Mouse (Mus musculus): ENCODE results near the gene Gli1. TPM values are rescaled to one million over a fixed set of nuclear protein-coding genes. Genes with fewer than 3 reads are reported as not detected.

Gene Gli1
- polyA plus RNA-seq, 1 experiment, result not detected

DNA sequence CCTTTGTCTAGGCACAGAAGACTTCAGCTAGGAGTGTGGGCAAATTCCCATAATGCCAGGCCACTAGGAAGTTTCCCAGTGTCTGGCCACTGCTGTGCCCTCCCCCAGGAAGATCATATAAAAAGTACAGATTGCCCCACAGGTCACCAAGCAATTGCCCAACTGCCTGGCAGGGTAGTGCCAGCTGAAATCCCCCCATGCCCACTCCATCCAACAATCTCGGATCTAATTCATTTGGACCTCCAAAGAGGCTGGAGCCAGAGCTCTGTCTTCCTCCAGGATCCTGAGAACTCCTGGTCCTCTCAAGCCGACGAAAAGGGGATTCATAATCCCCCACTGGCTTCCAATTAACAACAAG, 53.9 kb downstream of the Gli1 start:
- WGBS, result 0% methylated on average over 3 of the region's 3 CpGs
- peaks cover 46% of the 10 kb centered on the region for H3K4me1 ChIP-seq (ENCODE audit: control insufficient read depth, insufficient read depth, low read length)
- peak overlapping the region; percentile 52; the same call in 1 of the 2 replicates for H3K27ac ChIP-seq (ENCODE audit: insufficient read depth, low read depth, low read length)
- peak overlapping the region; percentile 86 for H3K4me3 ChIP-seq (ENCODE audit: insufficient read depth, low read depth, low read length)
- TF ChIP-seq CTCF (IDR thresholded peaks at IDR 0.05; ENCODE audit: insufficient read depth, low read depth, low read length) (no peak), POLR2A (IDR thresholded peaks at IDR 0.05; ENCODE audit: insufficient read depth, low read depth, low read length) (no peak)

DNA sequence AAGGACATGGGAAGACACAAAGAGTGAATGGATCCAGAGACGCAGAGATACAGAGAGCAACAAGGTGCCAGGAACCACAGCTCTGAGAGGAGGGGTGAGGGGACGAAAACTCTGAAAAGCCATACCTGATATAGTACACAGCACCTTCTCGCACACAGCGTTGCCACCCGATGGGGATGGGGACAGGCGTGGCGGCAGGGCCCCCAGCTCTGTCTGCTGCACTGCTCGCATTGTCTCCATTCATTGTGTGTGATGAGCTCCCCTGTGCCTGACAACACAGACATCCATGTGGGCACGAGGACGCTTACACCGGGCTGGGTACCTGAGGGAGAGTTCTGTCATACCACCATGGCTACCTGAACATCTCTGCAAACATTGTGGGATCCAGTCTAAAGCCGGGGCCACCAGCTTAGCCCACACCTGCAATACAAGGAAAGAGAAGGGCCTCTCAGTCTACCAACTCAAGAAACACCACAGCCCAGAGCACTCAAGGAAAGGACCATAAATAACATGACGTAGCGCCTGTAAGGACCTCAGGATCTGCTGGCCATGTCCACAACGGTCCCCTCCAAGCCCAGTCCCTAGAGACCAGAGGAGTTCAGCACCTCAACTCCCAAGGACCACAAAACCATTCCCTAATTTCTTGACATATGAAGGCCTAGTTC, 54.4 kb downstream of the Gli1 start:
- Histone ChIP-seq H3K4me1 (ENCODE audit: control insufficient read depth, insufficient read depth, low read length) (peaks cover 46% of the 10 kb centered on the region), H3K4me3 (ENCODE audit: insufficient read depth, low read depth, low read length) (peak overlapping the region; percentile 86), H3K27ac (ENCODE audit: insufficient read depth, low read depth, low read length) (peak overlapping the region; percentile 40; the same call in 1 of the 2 replicates)
- WGBS, result 52% methylated on average over 15 of the region's 15 CpGs
- TF ChIP-seq CTCF (IDR thresholded peaks at IDR 0.05; ENCODE audit: insufficient read depth, low read depth, low read length) (no peak), POLR2A (IDR thresholded peaks at IDR 0.05; ENCODE audit: insufficient read depth, low read depth, low read length) (no peak)

DNA sequence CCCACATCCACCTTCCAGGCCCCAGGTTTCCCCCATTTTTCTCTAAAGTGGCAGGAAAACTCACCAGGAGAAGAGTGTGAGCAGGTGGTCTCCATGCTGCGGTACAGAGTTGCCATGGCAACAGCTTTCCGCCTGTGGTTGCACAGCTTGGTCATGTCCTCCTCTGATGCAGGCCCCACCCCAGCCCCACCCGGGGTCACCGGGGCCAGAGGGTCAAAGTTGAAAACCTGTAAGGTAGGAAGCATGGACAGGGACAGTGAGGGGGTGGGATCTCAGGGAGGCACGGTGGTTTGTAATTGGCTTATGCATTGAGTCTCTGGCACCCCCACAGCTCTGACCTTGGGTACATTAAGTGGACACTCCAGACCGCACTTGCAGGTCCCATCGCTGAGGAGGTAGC, 55.0 kb downstream of the Gli1 start:
- no peak overlapping the region for H3K27ac ChIP-seq (ENCODE audit: insufficient read depth, low read depth, low read length)
- TF ChIP-seq CTCF (IDR thresholded peaks at IDR 0.05; ENCODE audit: insufficient read depth, low read depth, low read length) (no peak), POLR2A (IDR thresholded peaks at IDR 0.05; ENCODE audit: insufficient read depth, low read depth, low read length) (no peak)
- peaks cover 46% of the 10 kb centered on the region for H3K4me1 ChIP-seq (ENCODE audit: control insufficient read depth, insufficient read depth, low read length)
- 0 out of 2 replicates have a peak overlapping the region, but pooled peaks have one; percentile 86 for H3K4me3 ChIP-seq (ENCODE audit: insufficient read depth, low read depth, low read length)
- 50% methylated on average over 7 of the region's 7 CpGs for WGBS

- Histone ChIP-seq H3K4me1 (ENCODE audit: control insufficient read depth, insufficient read depth, low read length) (peaks cover 43% of the 10 kb centered on the region), H3K4me3 (ENCODE audit: insufficient read depth, low read depth, low read length) (no peak overlapping the region), H3K27ac (ENCODE audit: insufficient read depth, low read depth, low read length) (no peak overlapping the region)
- 42% methylated on average over 7 of the region's 7 CpGs for WGBS
- TF ChIP-seq POLR2A (IDR thresholded peaks at IDR 0.05; ENCODE audit: insufficient read depth, low read depth, low read length), result no peak
- TF ChIP-seq CTCF (IDR thresholded peaks at IDR 0.05; ENCODE audit: insufficient read depth, low read depth, low read length), result no peak
These were observed 55.6 kb downstream of the Gli1 start for GRCm38 (mm10) chr10:127286194-127286593.

- peaks cover 43% of the 10 kb centered on the region for H3K4me1 ChIP-seq (ENCODE audit: control insufficient read depth, insufficient read depth, low read length)
- H3K4me3 ChIP-seq (ENCODE audit: insufficient read depth, low read depth, low read length), result no peak overlapping the region
- TF ChIP-seq POLR2A (IDR thresholded peaks at IDR 0.05; ENCODE audit: insufficient read depth, low read depth, low read length), result no peak
- WGBS, result 62% methylated on average over 13 of the region's 13 CpGs
- H3K27ac ChIP-seq (ENCODE audit: insufficient read depth, low read depth, low read length), result no peak overlapping the region
These were observed 56.1 kb downstream of the Gli1 start for GRCm38 (mm10) chr10:127285644-127286043.

GRCm38 (mm10) chr10:127284724-127285500, 56.9 kb downstream of the Gli1 start:
- TF ChIP-seq POLR2A (IDR thresholded peaks at IDR 0.05; ENCODE audit: insufficient read depth, low read depth, low read length) (no peak), CTCF (IDR thresholded peaks at IDR 0.05; ENCODE audit: insufficient read depth, low read depth, low read length) (no peak)
- peaks cover 43% of the 10 kb centered on the region for H3K4me1 ChIP-seq (ENCODE audit: control insufficient read depth, insufficient read depth, low read length)
- H3K4me3 ChIP-seq (ENCODE audit: insufficient read depth, low read depth, low read length), result no peak overlapping the region
- H3K27ac ChIP-seq (ENCODE audit: insufficient read depth, low read depth, low read length), result no peak overlapping the region
- 61% methylated on average over 11 of the region's 11 CpGs for WGBS

DNA sequence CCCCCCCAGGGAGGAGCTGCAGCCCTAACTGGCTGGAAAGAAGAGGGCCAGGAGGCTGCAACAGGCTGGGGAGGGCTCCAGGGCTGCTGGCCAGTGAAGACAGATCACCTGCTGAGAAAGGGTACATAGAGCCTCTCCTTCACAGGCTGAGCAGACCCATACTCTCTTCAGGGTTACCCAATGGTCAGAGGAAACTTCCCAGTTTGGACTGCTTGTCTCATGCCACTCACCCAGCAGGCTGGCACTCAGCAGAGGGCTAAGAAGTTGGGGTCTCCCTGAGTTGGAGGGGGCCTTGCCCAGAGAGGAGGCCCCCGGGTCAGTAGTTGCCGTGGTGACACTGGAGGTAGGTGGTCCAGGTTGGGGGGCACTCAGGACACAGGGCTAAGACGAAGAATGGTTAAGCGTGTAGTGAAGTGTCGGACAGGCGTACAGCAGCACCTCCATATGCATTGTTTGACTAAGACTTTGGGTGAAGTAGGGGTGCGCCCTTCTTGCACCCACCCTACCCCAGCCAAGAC, 57.6 kb downstream of the Gli1 start:
- TF ChIP-seq POLR2A (IDR thresholded peaks at IDR 0.05; ENCODE audit: insufficient read depth, low read depth, low read length) (no peak), CTCF (IDR thresholded peaks at IDR 0.05; ENCODE audit: insufficient read depth, low read depth, low read length) (no peak)
- 83% methylated on average over 7 of the region's 7 CpGs for WGBS
- Histone ChIP-seq H3K27ac (ENCODE audit: insufficient read depth, low read depth, low read length) (no peak overlapping the region), H3K4me1 (ENCODE audit: control insufficient read depth, insufficient read depth, low read length) (peaks cover 41% of the 10 kb centered on the region), H3K4me3 (ENCODE audit: insufficient read depth, low read depth, low read length) (no peak overlapping the region)

- Histone ChIP-seq H3K27ac (ENCODE audit: insufficient read depth, low read depth, low read length) (no peak overlapping the region), H3K4me1 (ENCODE audit: control insufficient read depth, insufficient read depth, low read length) (peaks cover 38% of the 10 kb centered on the region), H3K4me3 (ENCODE audit: insufficient read depth, low read depth, low read length) (no peak overlapping the region)
- WGBS, result 78% methylated on average over 13 of the region's 13 CpGs
- TF ChIP-seq CTCF (IDR thresholded peaks at IDR 0.05; ENCODE audit: insufficient read depth, low read depth, low read length), result no peak
- TF ChIP-seq POLR2A (IDR thresholded peaks at IDR 0.05; ENCODE audit: insufficient read depth, low read depth, low read length), result no peak
These were observed 59.1 kb downstream of the Gli1 start for GRCm38 (mm10) chr10:127282620-127283215.

GRCm38 (mm10) chr10:127281316-127281715, 60.5 kb downstream of the Gli1 start:
- Histone ChIP-seq H3K27ac (ENCODE audit: insufficient read depth, low read depth, low read length) (no peak overlapping the region), H3K4me3 (ENCODE audit: insufficient read depth, low read depth, low read length) (no peak overlapping the region), H3K4me1 (ENCODE audit: control insufficient read depth, insufficient read depth, low read length) (peaks cover 24% of the 10 kb centered on the region)
- TF ChIP-seq POLR2A (IDR thresholded peaks at IDR 0.05; ENCODE audit: insufficient read depth, low read depth, low read length) (no peak), CTCF (IDR thresholded peaks at IDR 0.05; ENCODE audit: insufficient read depth, low read depth, low read length) (no peak)
- 58% methylated on average over 8 of the region's 8 CpGs for WGBS

Other genes with a start within 250 kb of the Gli1 start
- gene Os9, start 220.8 kb downstream of the Gli1 start, polyA plus RNA-seq (2012; ENCODE audit: insufficient read depth, insufficient read length, low replicate concordance, missing spikeins), result 124 TPM in 1 of 2 replicates, not detected in the other
- gene B4galnt1, start 176.7 kb downstream of the Gli1 start, polyA plus RNA-seq (2012; ENCODE audit: insufficient read depth, insufficient read length, low replicate concordance, missing spikeins), result not detected in 2 replicates
- not detected in 2 replicates for gene Slc26a10, start 161.3 kb downstream of the Gli1 start, polyA plus RNA-seq (2012; ENCODE audit: insufficient read depth, insufficient read length, low replicate concordance, missing spikeins)
- not detected in 2 replicates for gene Arhgef25, start 151.9 kb downstream of the Gli1 start, polyA plus RNA-seq (2012; ENCODE audit: insufficient read depth, insufficient read length, low replicate concordance, missing spikeins)
- 159 TPM in 1 of 2 replicates, not detected in the other for gene Dtx3, start 146.2 kb downstream of the Gli1 start, polyA plus RNA-seq (2012; ENCODE audit: insufficient read depth, insufficient read length, low replicate concordance, missing spikeins)
- gene Pip4k2c, start 130.4 kb downstream of the Gli1 start, polyA plus RNA-seq (2012; ENCODE audit: insufficient read depth, insufficient read length, low replicate concordance, missing spikeins), result 102 TPM in 1 of 2 replicates, not detected in the other
- gene Kif5a, start 78.6 kb downstream of the Gli1 start, polyA plus RNA-seq (2012; ENCODE audit: insufficient read depth, insufficient read length, low replicate concordance, missing spikeins), result 72.6 and 160 TPM in 2 replicates
- gene Dctn2, start 75.6 kb downstream of the Gli1 start, polyA plus RNA-seq (2012; ENCODE audit: insufficient read depth, insufficient read length, low replicate concordance, missing spikeins), result not detected in 2 replicates
- not detected in 2 replicates for gene Mbd6, start 53.0 kb downstream of the Gli1 start, polyA plus RNA-seq (2012; ENCODE audit: insufficient read depth, insufficient read length, low replicate concordance, missing spikeins)
- gene Mars, start 30.2 kb downstream of the Gli1 start, polyA plus RNA-seq (2012; ENCODE audit: insufficient read depth, insufficient read length, low replicate concordance, missing spikeins), result not detected in 2 replicates
- 260 TPM in 1 of 2 replicates, not detected in the other for gene Arhgap9, start 20.0 kb downstream of the Gli1 start, polyA plus RNA-seq (2012; ENCODE audit: insufficient read depth, insufficient read length, low replicate concordance, missing spikeins)
- not detected in 2 replicates for gene Inhbe, start 12.4 kb upstream of the Gli1 start, polyA plus RNA-seq (2012; ENCODE audit: insufficient read depth, insufficient read length, low replicate concordance, missing spikeins)
- not detected in 2 replicates for gene Inhbc, start 28.5 kb upstream of the Gli1 start, polyA plus RNA-seq (2012; ENCODE audit: insufficient read depth, insufficient read length, low replicate concordance, missing spikeins)
- 475 and 884 TPM in 2 replicates for gene R3hdm2, start 38.4 kb upstream of the Gli1 start, polyA plus RNA-seq (2012; ENCODE audit: insufficient read depth, insufficient read length, low replicate concordance, missing spikeins)
- not detected in 2 replicates for gene Stac3, start 159.7 kb upstream of the Gli1 start, polyA plus RNA-seq (2012; ENCODE audit: insufficient read depth, insufficient read length, low replicate concordance, missing spikeins)
- gene Ndufa4l2, start 173.0 kb upstream of the Gli1 start, polyA plus RNA-seq (2012; ENCODE audit: insufficient read depth, insufficient read length, low replicate concordance, missing spikeins), result not detected in 2 replicates
- gene Shmt2, start 180.5 kb upstream of the Gli1 start, polyA plus RNA-seq (2012; ENCODE audit: insufficient read depth, insufficient read length, low replicate concordance, missing spikeins), result not detected in 2 replicates
- not detected in 2 replicates for gene Nxph4, start 192.6 kb upstream of the Gli1 start, polyA plus RNA-seq (2012; ENCODE audit: insufficient read depth, insufficient read length, low replicate concordance, missing spikeins)